Mouse (Mus musculus): Measurements from ENCODE around the gene Olfr51. TPM values are rescaled to one million over a fixed set of nuclear protein-coding genes. Genes with fewer than 3 reads are reported as not detected.
"Not testable (repeated sequence)": the region's sequence is repeated elsewhere in the genome, so short reads cannot be mapped to it uniquely, and the experiment has no call there.

Olfr51 gene
- total RNA-seq (2022): not detected

DNA sequence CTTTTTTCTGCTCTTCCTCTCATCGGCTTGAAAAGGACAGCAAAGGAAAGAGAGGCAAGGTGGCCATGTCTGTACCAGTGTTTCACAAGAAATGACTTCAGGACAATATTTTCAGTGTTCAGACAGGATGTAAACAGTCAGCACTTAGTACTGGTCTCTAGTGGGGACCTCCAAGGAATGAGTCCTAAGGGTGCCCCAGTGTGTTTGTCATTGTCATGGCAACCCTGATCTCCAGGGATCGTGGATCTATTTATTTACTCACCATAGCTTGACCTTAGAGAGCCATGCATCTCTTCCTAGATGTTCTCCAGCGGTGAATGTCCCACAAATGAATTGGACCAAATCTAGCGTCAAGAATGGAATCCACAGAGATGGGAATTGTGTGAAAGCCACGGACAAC, at the start of gene Olfr51:
TSS of gene Olfr51 (plus strand) at position 301 of the 400 bp plus-strand sequence.
- no peak for DNase-seq (ENCODE audit: low spot score)

DNA sequence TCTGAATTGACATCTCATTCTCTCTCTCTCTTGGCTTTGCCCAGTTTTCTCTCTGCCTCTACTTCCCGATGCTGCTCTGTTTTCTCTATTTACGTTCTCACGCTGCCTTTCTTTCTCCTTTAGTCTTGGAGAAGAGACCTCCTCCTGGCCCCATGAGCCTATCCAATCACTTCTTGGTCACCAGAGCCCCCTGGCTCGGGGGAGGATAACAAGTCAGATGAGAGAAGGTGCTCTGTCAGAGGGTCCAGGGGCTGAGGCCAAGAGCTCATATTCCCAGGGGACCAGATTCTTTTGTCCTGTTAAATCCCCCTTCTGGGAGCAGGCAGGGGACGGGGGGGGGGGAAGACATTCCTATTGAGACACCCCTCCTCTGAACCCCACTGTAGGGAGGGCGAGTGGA, 49.7 kb upstream of the Olfr51 start, which contains the start of gene Prop1:
TSS of gene Prop1 (minus strand) at position 101 of the 400 bp plus-strand sequence.
- no peak for DNase-seq (ENCODE audit: low spot score)

DNA sequence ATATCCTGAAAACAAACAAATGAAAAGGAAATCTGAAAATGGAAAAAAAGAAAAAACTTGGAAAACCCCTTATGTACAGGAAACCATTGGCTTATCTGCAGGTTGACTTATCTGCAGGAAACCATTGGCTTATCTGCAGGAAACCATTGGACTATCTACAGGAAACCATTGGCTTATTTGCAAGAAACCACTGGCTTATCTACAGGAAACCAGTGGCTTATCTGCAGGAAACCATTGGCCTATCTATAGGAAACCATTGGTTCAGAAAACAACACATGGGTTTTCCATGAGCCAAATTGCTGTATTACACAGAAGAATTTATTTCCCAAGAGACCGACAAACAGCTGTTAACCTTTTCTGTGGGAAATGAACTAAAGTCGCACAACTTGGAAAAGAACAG, 38.5 kb upstream of the Olfr51 start:
- peak; percentile 57 for DNase-seq (ENCODE audit: low spot score)

DNA sequence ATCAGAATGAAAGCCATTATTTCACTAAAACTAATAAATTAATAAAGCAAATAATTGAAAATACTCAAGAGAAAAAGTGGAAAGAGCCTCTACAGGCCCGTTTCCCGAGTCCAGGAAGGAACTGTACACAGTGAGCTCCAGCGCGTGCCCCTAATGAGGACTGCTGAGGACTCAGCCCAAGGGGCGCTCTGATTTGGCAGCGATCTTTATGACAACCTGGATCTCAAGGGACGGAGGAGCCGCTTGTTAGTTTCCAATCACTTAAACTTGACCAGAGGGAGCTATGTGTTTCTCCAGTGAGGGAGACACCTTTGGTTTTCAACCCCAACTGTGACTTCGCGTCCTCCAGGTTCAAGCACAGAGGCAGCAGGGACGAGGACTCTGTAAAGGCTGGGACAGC, 37.2 kb upstream of the Olfr51 start, which contains the start of gene Olfr1378:
TSS of gene Olfr1378 (plus strand) at position 301 of the 400 bp plus-strand sequence.
- DNase-seq (ENCODE audit: low spot score): no peak

DNA sequence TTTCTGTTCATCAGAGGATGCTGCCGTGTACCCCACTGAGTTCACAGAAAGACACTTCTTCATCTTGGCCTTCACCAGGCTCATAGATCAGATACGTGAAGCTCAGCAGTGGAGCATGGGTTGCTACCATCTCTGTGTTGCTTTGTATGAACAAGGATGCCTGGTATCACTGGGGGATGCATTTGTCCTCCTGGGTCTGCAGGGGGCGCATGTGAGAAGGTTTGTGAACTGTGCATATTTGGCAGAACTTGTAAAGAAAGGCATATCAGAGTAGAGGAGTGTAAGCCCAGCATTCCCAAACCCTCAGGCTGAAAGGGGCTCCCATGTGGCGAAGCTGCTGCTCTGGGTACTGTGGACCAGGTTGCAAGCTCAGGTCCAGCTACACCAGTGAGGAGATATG, 26.2 kb upstream of the Olfr51 start:
- no peak for DNase-seq (ENCODE audit: low spot score)

DNA sequence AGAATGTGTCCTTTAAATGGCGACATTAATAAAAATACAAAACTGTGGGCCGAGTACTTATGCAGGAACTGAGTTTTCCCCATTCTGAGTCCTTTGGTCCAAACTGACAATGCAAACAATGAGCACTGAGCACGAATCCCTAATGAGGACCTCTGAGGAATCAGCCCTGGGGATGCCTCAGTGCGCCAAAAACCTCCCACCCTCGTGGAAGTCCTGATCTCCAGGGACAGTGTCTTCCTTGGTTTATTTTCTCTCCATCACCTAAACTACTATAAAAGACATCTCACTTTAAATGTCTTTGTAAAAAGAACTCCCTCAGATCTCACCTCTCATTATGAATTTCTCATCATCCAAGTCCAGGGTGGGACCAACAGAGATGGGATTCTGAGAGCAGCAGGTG, 21.7 kb upstream of the Olfr51 start, which contains the start of gene Olfr1377:
TSS of gene Olfr1377 (plus strand) at position 301 of the 400 bp plus-strand sequence.
- no peak for DNase-seq (ENCODE audit: low spot score)

DNA sequence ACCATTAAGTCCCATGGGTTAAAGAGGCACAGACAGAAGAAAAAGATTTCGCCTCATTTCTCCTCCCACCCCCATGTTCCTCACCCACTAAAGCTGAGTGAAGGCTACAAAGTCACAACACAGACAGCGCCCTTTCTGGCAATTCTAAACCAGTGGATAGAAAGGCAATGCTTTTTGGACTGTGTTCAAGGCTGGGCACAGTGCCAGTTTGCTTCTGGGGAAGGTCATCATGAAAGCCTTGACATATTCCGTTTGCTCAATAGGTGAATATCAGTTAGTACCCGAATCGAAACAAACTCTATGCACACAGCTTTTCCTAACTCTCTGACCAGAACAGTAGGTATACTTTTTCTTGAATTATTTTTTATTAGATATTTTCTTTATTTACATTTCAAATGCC, 8.4 kb downstream of the Olfr51 start:
- DNase-seq (ENCODE audit: low spot score): peak; percentile 19

DNA sequence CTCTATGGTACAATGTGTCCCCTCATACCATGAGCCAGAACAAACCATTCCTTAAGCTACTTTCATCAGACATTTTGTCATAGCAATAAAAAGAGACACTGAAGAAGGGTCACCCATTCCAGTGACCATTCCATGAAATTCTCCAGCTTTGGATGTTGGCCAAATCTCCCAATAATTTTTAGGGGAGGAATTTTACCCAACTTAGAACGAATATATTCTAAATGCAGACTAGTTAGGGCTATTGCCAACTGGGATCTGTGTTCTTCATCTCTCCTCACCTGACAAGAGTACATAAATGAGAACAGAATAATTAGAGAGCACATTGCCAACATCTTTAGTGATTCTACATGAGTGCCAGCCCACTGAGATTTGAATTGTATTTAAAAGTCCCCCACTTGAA, 10.5 kb downstream of the Olfr51 start, which contains the start of gene Olfr54:
TSS of gene Olfr54 (plus strand) at position 301 of the 400 bp plus-strand sequence.
- DNase-seq (ENCODE audit: low spot score): no peak

DNA sequence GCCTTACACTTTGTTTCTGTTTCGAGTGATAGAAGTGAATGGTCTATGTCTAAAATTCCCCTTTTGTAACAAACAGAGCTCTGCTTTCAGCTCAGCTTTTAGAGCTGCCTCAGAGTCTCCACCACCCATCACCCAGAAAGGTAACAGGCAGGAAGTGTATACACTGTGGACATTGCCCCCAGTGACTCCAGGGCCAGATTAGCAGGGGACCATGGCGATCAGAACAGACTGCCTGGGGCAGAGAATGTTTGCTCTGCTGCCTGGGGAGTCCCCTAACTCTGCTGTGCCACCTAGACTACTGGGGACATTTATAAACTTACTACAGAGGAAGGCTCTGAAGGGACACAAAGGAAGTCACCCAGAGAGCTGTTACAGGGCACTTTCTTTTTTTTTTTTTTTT, 12.9 kb downstream of the Olfr51 start:
- DNase-seq (ENCODE audit: low spot score): no peak

DNA sequence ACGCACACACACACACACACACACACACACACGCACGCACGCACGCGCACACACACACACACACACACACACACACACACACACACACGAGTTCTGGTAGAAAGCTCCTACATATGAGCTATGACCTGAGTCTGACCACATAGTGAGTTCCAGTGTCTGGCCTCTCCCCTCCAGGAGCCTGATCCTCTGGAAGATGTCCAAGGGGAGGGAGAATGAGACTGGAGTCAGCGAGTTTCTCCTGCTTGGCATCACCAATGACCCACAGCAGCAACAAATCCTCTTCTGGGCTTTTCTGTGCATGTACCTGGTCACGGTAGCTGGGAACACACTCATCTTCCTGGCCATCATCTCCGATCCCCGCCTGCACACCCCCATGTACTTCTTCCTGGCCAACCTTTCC, 23.4 kb downstream of the Olfr51 start:
- DNase-seq (ENCODE audit: low spot score): not testable (repeated sequence)

DNA sequence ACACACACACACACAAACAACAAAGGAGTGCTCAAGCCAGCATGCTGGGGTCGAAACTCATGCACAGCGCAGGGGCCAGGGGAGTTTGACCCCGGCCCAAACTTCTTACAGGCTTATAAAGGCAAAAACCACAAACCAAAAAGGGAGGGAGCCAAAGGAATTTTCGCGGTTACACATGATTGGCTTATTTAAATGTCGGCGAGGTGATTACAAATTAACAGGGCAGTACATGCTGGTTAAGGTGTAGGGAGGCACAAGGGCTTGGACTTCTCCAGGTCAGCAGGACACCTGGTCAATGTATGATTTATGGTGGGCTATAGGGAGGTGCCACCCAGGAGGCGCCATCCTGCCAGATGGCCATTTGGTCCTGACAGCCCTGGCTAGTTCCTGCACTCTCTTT, 26.0 kb downstream of the Olfr51 start:
- not testable (repeated sequence) for DNase-seq (ENCODE audit: low spot score)

DNA sequence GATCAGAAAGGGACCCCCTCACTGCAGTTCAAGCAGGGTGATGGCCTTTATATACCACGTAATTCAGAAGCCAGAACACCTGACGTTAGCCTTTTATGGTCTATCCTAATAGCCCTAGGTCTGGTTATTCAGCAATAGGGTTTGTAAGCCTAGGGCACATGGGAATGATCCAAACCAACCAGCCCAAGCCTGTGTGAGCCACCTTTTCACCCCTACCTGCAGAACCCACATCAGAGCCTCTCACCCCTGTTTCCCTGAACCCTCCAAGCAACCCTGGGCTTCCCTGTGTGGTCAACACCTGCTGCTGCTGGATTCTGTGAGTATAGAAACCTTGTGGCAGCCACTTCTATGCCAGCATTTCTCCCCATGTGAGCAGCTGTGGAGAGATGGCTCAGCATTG, 26.8 kb downstream of the Olfr51 start:
- no peak for DNase-seq (ENCODE audit: low spot score)

DNA sequence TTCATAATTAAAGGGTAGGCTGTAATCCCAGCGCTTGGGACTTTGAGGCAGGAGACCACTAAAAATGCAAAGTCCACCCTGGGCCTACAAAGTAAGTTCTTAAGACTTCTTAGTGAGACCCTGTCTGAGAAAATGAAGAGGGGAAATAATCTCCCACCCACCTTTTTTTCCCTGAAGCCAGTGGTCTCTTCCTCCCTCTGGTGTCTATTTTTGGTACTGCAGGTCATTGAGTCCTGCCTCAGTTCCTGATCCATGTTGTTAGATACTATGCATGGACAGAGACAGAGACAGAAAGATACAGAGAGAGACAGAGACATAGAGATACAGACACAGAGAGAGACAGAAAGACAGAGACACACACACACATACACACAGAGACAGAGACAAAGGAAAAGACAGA, 29.5 kb downstream of the Olfr51 start:
- peak; percentile 23 for DNase-seq (ENCODE audit: low spot score)

DNA sequence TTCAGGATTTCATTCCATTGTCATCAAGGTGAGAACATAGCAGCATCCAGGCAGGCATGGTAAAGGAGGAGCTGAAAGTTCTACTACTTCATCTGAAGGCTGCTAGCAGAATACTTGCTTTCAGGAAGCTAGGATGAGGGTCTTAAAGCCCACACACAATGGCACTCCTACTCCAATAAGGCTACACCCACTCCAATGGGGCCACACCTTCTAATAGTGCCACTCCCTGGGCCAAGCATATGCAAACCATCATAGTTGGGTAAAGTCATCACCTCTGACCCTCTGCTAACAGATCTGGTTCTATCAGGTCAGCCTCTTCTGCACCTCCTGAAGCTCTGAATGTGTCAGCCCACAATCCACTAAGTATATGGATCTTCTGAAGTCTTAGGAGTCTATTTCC, 30.7 kb downstream of the Olfr51 start:
- DNase-seq (ENCODE audit: low spot score): not testable (repeated sequence)

DNA sequence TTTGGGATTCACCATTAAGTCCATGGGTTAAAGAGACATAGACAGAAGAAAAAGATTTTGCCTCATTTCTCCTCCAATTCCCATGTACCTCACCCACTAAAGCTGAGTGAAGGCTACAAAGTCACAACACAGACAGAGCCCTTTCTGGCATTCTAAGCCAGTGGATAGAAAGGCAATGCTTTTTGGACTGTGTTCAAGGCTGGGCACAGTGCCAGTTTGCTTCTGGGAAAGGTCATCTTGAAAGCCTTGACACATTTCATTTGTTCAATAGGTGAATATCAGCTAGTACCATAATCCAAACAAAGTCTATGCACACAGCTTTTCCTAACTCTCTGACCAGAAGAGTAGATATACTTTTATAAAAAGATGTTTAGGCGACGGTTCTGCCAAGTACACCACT, 32.6 kb downstream of the Olfr51 start:
- DNase-seq (ENCODE audit: low spot score): peak; percentile 5

DNA sequence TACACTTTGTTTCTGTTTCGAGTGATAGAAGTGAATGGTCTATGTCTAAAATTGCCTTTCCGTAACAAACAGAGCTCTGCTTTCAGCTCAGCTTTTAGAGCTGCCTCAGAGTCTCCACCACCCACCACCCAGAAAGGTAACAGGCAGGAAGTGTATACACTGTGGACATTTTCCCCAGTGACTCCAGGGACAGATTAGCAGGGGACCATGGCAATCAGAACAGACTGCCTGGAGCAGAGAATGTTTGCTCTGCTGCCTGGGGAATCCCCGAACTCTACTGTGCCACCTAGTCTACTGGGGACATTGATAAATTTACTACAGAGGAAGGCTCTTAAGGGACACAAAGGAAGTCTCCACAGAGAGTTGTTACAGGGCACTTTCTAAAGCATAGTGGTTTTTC, 41.4 kb downstream of the Olfr51 start:
- DNase-seq (ENCODE audit: low spot score): not testable (repeated sequence)

DNA sequence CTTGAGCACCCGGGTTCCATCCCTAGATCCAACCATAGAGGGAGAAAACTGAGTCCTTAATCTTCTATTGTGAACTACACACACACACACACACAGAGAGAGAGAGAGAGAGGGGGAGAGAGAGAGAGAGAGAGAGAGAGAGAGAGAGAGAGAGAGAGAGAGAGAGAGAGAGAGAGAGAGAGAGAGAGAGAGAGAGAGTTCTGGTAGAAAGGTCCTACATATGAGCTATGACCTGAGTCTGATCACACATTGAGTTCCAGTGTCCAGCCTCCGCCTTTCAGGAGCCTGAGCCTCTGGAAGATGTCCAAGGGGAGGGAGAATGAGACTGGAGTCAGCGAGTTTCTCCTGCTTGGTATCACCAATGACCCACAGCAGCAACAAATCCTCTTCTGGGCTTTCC, 44.4 kb downstream of the Olfr51 start, which contains the start of gene Olfr1375:
TSS of gene Olfr1375 (plus strand) at position 301 of the 400 bp plus-strand sequence.
- DNase-seq (ENCODE audit: low spot score): not testable (repeated sequence)

DNA sequence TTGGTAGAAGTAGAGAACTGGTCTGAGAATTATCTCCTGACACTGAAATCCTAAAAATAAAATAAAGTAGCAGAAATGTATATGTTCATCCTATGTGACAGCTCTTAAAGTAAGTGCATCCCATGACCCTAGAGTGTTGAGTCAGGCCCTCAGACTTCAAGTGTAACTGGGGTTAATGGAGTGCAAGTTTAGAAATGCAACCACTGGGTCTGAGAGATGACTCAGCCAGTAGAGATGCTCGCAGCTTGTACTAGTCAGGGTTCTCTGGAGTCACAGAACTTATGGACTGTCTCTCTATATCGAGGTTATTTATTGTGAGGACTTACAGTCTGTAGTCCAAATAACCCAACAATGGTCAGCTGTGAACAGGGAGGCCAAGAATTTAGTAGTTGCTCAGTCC, 48.3 kb downstream of the Olfr51 start:
- no peak for DNase-seq (ENCODE audit: low spot score)

DNA sequence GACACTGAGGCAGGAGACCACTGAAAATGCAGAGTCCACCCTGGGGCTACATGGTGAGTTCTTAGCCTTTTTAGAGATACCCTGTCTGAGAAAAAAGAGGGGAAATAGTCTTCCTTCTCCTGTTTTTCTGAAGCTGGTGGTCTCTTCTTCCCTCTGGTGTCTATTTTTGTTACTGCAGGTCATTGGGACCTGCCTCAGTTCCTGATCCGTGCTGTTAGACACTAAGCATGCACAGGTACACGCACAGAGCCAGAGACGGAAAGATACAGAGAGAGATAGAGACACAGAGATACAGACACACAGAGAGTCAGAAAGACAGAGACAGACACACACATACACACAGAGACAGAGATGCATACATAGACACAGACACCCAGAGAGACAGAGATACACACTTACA, 49.8 kb downstream of the Olfr51 start:
- no peak for DNase-seq (ENCODE audit: low spot score)

DNA sequence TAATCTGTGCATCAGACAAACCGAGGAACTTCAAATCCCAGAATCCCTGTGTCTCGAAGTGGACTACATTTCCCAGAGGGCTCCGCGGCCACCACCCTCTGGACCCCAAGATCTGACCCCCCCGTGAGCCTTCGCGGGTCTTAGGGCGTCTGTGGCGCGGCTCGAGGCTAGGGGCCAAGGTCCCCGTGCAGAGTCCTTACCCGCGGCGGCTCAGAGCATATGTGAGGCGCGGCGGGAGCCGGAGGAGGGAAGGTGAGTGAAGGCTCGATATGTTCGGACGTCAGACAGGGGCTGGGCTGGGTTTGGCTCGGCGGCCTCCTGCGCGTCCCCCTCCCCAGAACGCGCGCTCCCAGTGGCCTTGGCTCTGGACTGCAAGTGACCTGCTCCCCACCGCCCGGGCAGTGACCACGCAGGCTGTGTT, 55.8 kb downstream of the Olfr51 start, which contains the start of gene Zfp354a:
TSS of gene Zfp354a (plus strand) at position 107 of the 421 bp plus-strand sequence.
- DNase-seq (ENCODE audit: low spot score): peak; percentile 57

Data from heart, adult 8-10 months (tissue).